Mouse (Mus musculus) activated CD4-positive, CD25-positive, alpha-beta regulatory T cell, adult 4 months (primary cell): ENCODE measurements at regions not wholly inside any gene's neighbourhood (a gene's known extent, or its start where the extent isn't known, plus 50 kb on each side); places are given as distances from the start of the nearest gene placed in this dataset.
A peak's percentile ranks its signal among the peaks of the same experiment; 100 is the strongest.

Experiments
- ATAC-seq: one replicate; pipeline ENCODE4 v1.8.0; 2017

DNA sequence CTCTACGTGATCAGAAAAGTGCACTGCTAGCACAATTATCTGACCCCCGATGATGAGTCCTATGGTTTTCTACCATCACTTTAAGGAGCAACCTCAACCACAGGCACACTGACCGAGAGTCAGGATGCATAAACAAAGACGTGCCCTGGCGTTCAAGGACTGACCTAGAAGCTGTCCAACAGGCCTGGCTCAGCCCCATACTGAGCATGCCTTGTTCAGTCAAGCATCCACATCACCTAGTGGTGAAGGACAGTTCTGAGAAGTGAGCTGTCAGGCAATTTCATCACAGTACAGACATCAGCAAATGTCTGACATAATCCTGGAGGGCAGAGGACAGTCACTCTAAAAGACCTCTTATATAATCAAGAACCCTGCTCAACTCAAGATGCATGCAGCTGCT is 81.5 kb upstream of the Elovl6 start:
- ATAC-seq: no peak

DNA sequence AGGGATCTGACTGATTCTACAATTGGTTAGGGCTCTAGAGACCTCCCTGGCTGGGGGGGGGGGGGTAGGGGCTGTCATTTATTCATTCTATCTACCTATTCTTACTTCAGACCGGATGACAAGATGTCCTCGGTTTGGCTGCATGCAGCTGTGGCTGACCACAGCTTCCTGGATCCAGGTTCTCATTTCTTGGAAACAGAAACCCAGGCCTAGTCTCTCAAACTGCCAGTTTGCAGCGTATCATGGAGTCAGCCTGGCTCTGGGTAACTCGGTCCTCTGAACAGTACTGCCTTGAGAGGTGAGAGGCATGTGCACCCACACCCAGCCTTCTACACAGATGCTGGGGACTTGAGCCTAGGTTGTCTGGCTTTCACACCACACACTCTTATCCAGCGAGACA is 62.1 kb upstream of the Elovl6 start:
- peak; percentile 73 for ATAC-seq

DNA sequence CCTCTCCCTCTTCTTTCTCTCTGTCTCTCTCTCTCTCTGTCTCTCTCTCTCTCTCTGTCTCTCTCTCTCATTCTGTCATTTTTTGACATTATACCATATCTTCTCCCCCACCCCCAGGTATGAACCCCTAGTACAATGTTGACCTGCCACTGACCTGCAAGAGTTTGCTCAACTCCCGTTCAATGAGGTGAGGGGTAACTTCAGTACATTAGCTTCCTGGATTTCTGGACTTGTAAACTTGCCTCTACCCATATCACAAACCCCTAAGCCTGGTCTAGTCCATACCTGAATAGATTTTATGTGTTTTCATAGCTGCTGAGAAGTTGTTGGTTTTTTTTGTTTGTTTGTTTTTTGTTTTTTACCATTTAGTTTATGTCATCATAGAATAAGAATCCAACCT is 60.8 kb upstream of the Elovl6 start:
- no peak for ATAC-seq

DNA sequence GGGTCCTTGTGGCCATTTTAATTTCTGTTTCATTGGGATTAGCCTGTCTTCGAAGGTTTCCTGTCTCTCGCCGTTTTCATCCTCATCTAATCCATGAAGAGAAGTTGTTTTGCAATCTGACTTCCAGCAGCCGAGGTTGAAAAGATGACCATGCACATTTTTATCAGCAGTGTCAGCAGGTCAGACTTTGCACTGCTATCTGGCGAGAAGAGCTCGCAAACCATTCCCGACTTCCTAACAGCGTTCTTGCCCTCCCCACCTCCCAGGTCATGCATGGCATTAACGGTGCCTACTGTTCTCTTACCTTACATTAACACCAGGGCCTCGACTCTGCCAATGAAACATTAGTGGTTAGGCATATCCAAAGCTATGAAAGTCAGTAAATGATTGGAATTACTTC is 60.1 kb upstream of the Elovl6 start:
- ATAC-seq: no peak

DNA sequence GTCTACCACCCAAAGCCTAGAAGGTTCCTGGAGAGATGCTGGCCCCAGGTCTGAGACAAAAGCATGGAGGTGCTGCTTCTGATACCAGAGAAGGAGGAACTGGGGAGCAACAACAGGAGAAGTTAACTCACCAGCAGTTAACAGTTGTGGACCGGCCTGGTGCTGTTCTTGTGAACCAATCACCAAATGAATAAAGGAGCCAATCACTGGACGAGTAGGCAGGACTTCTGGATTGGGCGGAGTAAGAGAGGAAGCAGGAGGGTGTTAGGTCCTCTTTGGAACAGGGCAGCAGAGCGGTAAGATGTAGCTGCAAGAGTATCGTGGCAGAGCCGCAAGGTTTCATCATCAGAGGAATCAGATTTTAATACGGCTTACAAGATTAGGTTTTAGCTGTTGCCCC is 57.7 kb upstream of the Elovl6 start:
- no peak for ATAC-seq

DNA sequence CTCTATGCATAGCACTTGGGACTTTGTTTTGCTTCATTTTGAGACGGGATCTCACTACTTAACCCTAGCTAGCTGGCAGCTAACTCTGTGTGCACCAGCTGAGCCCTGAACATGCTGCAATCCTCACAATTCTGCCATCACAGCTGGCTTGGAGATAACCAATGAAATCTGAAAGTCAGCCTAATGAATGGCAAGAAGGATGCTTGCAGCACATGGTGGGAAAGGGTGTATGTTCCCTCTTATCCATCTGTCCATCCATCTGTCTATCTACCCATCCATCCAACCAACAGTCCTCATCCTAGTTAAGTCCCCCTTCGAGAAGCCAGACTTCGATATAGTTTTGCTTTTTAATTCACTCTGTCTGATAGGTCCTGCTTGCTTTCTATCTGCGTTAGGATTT is 55.9 kb upstream of the Elovl6 start:
- ATAC-seq: no peak

DNA sequence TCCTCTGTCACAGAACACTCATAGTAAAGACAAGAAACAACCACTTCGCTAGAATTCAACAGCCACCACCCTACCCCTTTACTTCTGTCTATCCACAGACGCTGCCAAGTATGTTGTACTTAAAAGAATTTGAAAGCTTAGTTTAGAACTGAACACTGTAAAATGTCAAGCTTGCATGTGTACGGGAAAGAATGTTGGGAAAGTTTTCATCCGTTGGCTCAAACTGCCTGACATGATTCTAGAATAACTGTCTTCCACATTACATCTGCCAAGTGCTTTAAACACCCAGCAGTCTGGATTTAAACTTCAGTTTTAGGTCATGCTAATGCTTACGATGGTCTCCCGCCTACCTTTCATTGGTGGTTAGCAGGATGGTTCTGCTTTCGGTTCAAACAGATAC is 54.1 kb upstream of the Elovl6 start:
- ATAC-seq: no peak

DNA sequence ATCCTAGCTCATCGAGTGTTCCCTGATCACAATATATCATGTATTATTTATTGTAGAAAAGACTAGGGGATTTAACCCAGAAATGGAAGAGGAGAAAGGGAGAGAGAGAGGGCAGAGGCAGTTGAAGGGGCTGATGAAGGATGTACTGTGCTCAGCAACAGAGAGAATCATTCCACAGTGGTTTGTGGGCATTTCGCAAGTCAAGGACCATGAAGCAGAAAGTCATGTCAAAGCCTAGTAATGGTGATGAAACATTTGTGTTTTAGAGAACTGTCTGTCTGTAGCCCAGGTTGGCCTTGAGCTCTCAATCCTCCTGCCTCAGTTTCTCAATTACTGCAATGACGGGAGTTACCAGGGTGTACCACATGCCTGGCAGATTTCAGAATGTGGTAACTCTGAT is 50.9 kb upstream of the Elovl6 start:
- no peak for ATAC-seq
